Mouse (Mus musculus) retina, adult 2 months (tissue): ENCODE measurements around the gene 4930480E11Rik.
"Not testable (repeated sequence)": the region's sequence is repeated elsewhere in the genome, so short reads cannot be mapped to it uniquely, and the experiment has no call there.

ENCODE experiments used
- DNase-seq: peaks from one replicate; pipeline ENCODE4 v3.0.0-alpha.2; 2012; ENCODE audit warnings: low read depth, low spot score

The 4930480E11Rik gene

DNA sequence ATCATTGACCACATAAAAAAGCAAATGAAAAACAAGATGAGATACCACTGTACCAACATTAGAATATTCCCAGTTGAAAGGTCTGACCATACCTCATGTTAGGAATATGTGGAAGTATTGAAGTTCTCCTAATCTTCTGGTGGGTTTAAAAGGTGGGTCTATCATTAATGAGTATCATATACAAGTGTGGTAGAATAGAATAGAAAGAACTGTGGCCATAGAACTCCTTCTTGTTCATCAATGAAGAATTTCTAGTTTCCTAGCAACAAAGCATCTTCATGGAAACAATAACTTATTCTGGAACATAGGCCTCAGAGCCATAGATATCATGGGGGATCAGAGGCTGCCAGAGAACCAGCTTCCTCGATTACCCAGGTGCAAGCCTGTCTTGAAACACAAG, at the start of gene 4930480E11Rik:
Gene 4930480E11Rik, plus strand, starts transcription at position 301 of the 400 bp plus-strand sequence.
- no peak for DNase-seq

DNA sequence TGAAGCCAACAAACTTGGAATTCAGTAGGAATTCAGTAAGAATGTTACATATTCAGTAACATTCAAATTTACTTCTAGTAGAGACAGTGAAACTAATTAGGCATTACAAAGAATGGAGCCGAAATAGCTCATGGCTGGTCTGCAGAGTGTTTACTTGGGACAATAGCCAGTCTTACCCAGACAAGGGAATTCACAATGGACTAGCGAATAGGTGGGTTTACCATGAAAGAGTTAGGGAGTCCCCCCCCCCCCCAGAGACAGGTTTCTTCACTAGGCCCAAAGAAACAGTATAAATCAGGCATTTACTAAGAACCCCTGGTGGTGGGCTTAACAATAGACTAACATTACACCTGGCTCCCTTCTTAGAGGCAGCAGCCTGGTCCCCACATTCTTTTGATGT, 33.9 kb downstream of the 4930480E11Rik start:
- DNase-seq, result not testable (repeated sequence)
